Mouse (Mus musculus) T-helper 17 cell (primary cell): ENCODE measurements at regions not wholly inside any gene's neighbourhood (a gene's known extent, or its start where the extent isn't known, plus 50 kb on each side); places are given as distances from the start of the nearest gene placed in this dataset.

Experiments
- in situ Hi-C, 2 experiments: fragments of 300-600 bp; cut with MboI, MseI; formaldehyde crosslinking; loops; 1 replicate in 1 of 2; 2 replicates in 1 of 2; pipeline ENCODE4 v1.15.1; 2025; ENCODE audit warnings: high pct_unique_total_duplicates in 2 of 2

- in situ Hi-C loops, result no loop called here
Observed at GRCm38 (mm10) chr14:15061966-15062860, 259.0 kb downstream of the Nek10 start.

GRCm38 (mm10) chr14:15062861-15063418, 259.7 kb downstream of the Nek10 start:
- in situ Hi-C loops, result no loop called here

DNA sequence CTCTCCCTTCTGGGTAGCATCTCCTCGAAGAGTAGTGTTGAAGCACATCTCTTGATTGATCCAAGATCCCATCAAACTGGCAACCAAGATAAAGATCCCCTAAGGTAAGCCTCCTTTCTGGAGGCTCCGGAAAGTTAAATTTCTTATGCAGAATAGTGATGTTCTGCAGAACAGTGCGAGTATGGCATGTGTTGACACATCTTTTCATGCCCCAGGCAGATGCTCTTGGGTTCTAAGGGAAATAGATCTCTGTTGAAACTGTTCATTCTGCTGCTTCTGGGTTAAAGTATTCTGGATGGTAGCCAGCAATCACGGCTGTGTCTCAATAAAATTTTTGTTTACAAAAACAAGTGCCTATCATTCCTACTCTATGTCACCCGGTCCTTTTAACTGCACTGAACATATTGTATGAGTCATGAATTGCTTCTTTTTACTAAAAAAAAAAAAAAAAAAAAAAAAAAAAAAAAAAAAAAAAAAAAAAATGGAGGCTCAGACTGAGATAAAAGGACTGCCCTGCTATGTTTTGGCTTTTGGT, 261.8 kb downstream of the Nek10 start:
- in situ Hi-C loops, result no loop called here

- in situ Hi-C loops, result no loop called here
Observed at GRCm38 (mm10) chr14:15075877-15076276, 272.7 kb downstream of the Nek10 start.

DNA sequence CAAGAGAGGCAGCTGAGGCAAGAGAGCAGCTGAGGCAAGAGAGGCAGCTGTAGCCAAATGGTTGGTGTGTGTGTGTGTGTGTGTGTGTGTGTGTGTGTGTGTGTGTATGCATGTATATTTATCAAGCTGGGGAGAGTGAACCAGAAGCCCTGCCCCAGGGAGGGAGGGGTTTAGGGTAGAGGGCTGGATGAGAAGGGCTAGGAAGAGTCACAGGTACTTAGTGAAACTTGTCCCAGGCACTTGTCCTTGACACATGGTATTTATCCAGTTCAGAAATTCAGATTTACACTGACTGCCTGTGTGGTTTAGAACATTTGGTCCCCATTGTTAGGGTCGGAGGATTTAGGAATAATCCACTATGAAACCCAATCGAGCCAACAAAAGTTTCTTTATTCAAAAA, 279.7 kb downstream of the Nek10 start:
- in situ Hi-C loops, result no loop called here

GRCm38 (mm10) chr14:15083812-15084211, 280.6 kb downstream of the Nek10 start:
- in situ Hi-C loops, result no loop called here

GRCm38 (mm10) chr14:15087061-15087460, 283.8 kb downstream of the Nek10 start:
- in situ Hi-C loops, result no loop called here

DNA sequence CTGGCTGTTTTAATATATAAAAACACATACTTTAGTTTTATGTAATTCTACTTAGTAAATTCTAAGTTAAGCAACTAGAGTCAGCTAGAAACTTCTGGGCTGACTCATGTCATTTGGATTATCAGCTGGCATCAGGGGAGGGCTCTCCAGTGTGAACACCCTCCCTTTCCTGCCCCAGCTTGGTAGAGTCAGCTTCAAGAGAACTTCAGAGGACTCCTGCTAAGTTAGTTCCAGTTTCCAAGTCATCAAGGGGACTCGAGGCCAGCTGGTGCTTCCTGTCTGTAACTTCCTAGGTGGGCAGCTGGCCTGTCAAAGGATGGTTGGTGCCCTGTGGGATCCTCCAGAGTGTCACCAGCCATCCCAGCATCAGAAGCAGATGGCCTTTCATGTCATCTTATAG, 293.6 kb downstream of the Nek10 start:
- in situ Hi-C loops, result no loop called here

DNA sequence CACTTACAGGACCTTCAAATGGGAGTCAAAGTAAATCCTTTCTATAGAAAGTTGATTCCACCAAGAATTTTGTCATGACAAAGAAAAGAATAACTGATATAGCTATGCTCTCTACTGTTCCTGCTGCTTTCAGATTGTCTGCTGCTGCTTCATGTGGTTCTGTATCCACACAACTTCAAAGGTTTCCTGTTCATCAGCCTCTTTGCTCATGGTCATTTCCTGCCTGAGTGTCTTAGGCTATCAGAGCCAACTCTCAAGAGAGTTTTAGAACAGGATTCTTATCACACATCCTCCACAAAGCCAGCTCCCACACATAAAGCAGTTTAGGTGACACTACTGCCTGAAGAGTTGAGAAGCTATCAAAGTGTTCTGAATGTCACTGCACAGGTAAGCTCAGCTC, 296.7 kb downstream of the Nek10 start:
- in situ Hi-C loops, result no loop called here

DNA sequence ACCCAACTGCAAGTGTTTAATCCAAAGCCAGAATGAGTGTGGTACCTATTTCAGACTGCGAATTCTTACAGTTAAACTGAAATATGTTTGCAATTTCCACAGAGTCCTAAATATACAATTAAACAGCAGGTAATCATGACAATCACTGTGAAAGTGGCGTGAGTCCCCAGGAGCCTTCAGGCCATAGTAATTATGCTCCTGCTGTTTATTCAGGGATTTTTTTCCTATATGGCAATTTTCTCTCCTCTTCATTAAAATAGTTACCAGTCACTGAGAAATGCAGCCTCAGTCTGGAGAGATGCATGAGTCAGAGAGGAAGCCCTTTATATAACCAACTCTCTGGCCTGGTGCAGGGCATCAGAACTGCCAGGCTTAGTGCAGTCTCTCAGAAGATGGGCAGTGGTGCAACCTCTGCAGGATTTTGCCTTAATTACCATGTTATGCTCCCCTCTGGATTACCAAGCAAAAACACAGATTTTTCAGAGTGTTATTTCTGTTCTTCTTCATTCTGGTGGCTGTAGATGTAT, 304.6 kb downstream of the Nek10 start:
- in situ Hi-C loops, result no loop called here

DNA sequence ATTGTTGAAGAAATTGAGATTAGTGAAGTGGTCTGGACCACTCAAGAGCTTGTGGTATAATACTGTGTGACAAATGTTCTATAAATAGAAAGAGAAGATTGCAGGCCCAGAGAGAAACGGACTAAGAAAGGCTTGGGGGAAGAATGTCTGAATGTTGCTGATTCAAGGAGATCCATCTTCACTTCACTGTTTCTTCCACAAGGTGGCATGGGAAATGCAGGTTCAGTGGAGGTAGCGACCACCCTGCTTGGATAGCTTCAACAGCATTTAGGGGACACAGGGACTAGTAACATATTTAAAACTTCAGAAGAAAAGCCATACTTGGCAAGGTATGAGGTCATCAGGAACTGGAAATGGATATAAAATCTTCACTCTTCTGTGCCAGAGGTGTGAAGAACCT, 316.5 kb downstream of the Nek10 start:
- in situ Hi-C loops, result no loop called here

GRCm38 (mm10) chr14:15128157-15128556, 310.6 kb downstream of the Lrrc3b start:
- in situ Hi-C loops, result no loop called here

- in situ Hi-C loops, result loop anchor here in 1 of 2 experiments (5.0 kb wide), 1 partner anchor 199 kb away; no protein-coding TSS in a partner anchor
Observed at GRCm38 (mm10) chr14:15140871-15141270, 297.9 kb downstream of the Lrrc3b start.

- in situ Hi-C loops, result loop anchor here in 1 of 2 experiments (5.0 kb wide), 1 partner anchor 201 kb away; no protein-coding TSS in a partner anchor
Observed at GRCm38 (mm10) chr14:15142839-15143238, 295.9 kb downstream of the Lrrc3b start.

GRCm38 (mm10) chr14:15148516-15148915, 290.3 kb downstream of the Lrrc3b start:
- in situ Hi-C loops, result no loop called here
